Mouse (Mus musculus) ES-Bruce4 (cell line): Measurements from ENCODE around the gene Syndig1. TPM values are rescaled to one million over a fixed set of nuclear protein-coding genes. Genes with fewer than 3 reads are reported as not detected.

Source experiments
- H3K27ac ChIP-seq: 2 replicates; pipeline ENCODE4 v1.5.1; 2012; ENCODE audit warnings: low read length, inconsistent platforms; ENCODE audit not compliant: insufficient read depth
- H3K27me3 ChIP-seq: 2 replicates; pipeline ENCODE4 v1.6.1; 2012; ENCODE audit warnings: mild to moderate bottlenecking, low read length, inconsistent platforms; ENCODE audit not compliant: control insufficient read depth, poor library complexity, insufficient read depth, severe bottlenecking
- H3K36me3 ChIP-seq: 2 replicates; pipeline ENCODE4 v1.6.1; 2012; ENCODE audit warnings: inconsistent platforms, mild to moderate bottlenecking, low read length, moderate library complexity; ENCODE audit not compliant: control insufficient read depth, poor library complexity, insufficient read depth, severe bottlenecking
- H3K4me1 ChIP-seq: one replicate; pipeline ENCODE4 v1.8.1; 2011; ENCODE audit warnings: low read length; ENCODE audit not compliant: control insufficient read depth, insufficient read depth
- H3K4me3 ChIP-seq: 2 replicates; pipeline ENCODE4 v1.5.1; 2011; ENCODE audit warnings: low read depth, mild to moderate bottlenecking, low read length
- H3K9ac ChIP-seq: 2 replicates; pipeline ENCODE4 v1.6.1; 2012; ENCODE audit warnings: low read depth, mild to moderate bottlenecking, inconsistent platforms; ENCODE audit not compliant: poor library complexity, severe bottlenecking
- H3K9me3 ChIP-seq: replicated peaks from 2 replicates; pipeline ENCODE4 v1.6.1; 2012; ENCODE audit warnings: mild to moderate bottlenecking, low read length, inconsistent platforms; ENCODE audit not compliant: control insufficient read depth, poor library complexity, insufficient read depth, severe bottlenecking
- CTCF ChIP-seq: IDR thresholded peaks from one replicate; pipeline ENCODE4 v1.8.1; 2011; ENCODE audit warnings: low read depth, low read length
- EP300 ChIP-seq: IDR thresholded peaks from 2 replicates; pipeline ENCODE4 v1.6.1; 2011; ENCODE audit warnings: low read depth, low read length; ENCODE audit not compliant: insufficient read depth
- POLR2A ChIP-seq: IDR thresholded peaks from one replicate; pipeline ENCODE4 v1.8.1; 2011; ENCODE audit warnings: low read length; ENCODE audit not compliant: insufficient read depth
- polyA plus RNA-seq: library from polyadenylated mRNA; stranded (reverse); fragments of >200 nt; gene quantifications from 2 replicates; pipeline ENCODE4 v1.2.4, GENCODE M21; 2011; ENCODE audit warnings: low read depth; ENCODE audit not compliant: missing spikeins, insufficient read depth, insufficient read length

Syndig1 gene
- polyA plus RNA-seq, 1 experiment = 0.58 TPM

- H3K27ac ChIP-seq = no peak overlapping the region
- H3K27me3 ChIP-seq = no peaks in the 10 kb centered on the region
- no peak overlapping the region for H3K9ac ChIP-seq
- H3K4me3 ChIP-seq = no peak overlapping the region
- no peaks in the 10 kb centered on the region for H3K9me3 ChIP-seq
- no peaks in the 10 kb centered on the region for H3K4me1 ChIP-seq
- no peaks in the 10 kb centered on the region for H3K36me3 ChIP-seq
- TF ChIP-seq POLR2A (no peak), CTCF (no peak), EP300 (no peak)
Observed at GRCm38 (mm10) chr2:149917162-149917561, 88.2 kb downstream of the Syndig1 start.

- H3K4me1 ChIP-seq = no peaks in the 10 kb centered on the region
- no peak for TF ChIP-seq CTCF
- no peak for TF ChIP-seq POLR2A
- TF ChIP-seq EP300 = no peak
- H3K9ac ChIP-seq = no peak overlapping the region
- H3K27me3 ChIP-seq = no peaks in the 10 kb centered on the region
- no peaks in the 10 kb centered on the region for H3K9me3 ChIP-seq
- no peak overlapping the region for H3K4me3 ChIP-seq
- no peaks in the 10 kb centered on the region for H3K36me3 ChIP-seq
- H3K27ac ChIP-seq = no peak overlapping the region
Observed at GRCm38 (mm10) chr2:149923561-149923960, 94.5 kb downstream of the Syndig1 start.

- Histone ChIP-seq H3K36me3 (no peaks in the 10 kb centered on the region), H3K9ac (no peak overlapping the region), H3K4me3 (no peak overlapping the region), H3K4me1 (no peaks in the 10 kb centered on the region), H3K27ac (no peak overlapping the region), H3K9me3 (no peaks in the 10 kb centered on the region), H3K27me3 (no peaks in the 10 kb centered on the region)
- TF ChIP-seq EP300 (no peak), POLR2A (no peak)
Observed at GRCm38 (mm10) chr2:149925911-149926310, 96.9 kb downstream of the Syndig1 start.

- no peak for TF ChIP-seq CTCF
- no peak for TF ChIP-seq POLR2A
- no peak for TF ChIP-seq EP300
- Histone ChIP-seq H3K9ac (no peak overlapping the region), H3K4me3 (no peak overlapping the region), H3K4me1 (no peaks in the 10 kb centered on the region), H3K27me3 (no peaks in the 10 kb centered on the region), H3K27ac (no peak overlapping the region), H3K36me3 (no peaks in the 10 kb centered on the region), H3K9me3 (no peaks in the 10 kb centered on the region)
Observed at GRCm38 (mm10) chr2:149927001-149927400, 98.0 kb downstream of the Syndig1 start.

GRCm38 (mm10) chr2:149927481-149927880, 98.5 kb downstream of the Syndig1 start:
- TF ChIP-seq EP300 = no peak
- no peak for TF ChIP-seq CTCF
- TF ChIP-seq POLR2A = no peak
- no peaks in the 10 kb centered on the region for H3K36me3 ChIP-seq

GRCm38 (mm10) chr2:149929986-149930385, 101.0 kb downstream of the Syndig1 start:
- Histone ChIP-seq H3K27ac (no peak overlapping the region), H3K36me3 (no peaks in the 10 kb centered on the region), H3K27me3 (no peaks in the 10 kb centered on the region), H3K4me1 (no peaks in the 10 kb centered on the region), H3K4me3 (no peak overlapping the region), H3K9me3 (no peaks in the 10 kb centered on the region), H3K9ac (no peak overlapping the region)
- TF ChIP-seq EP300 (no peak), POLR2A (no peak), CTCF (no peak)

More at GRCm38 (mm10) chr2:149927481-149927880, 98.5 kb downstream of the Syndig1 start:
- Histone ChIP-seq H3K9me3 (no peaks in the 10 kb centered on the region), H3K4me3 (no peak overlapping the region), H3K9ac (no peak overlapping the region), H3K27me3 (no peaks in the 10 kb centered on the region), H3K4me1 (no peaks in the 10 kb centered on the region), H3K27ac (no peak overlapping the region)
